Mouse (Mus musculus) heart, adult 2 months (tissue): ENCODE measurements around the gene Pycr1.

Experiments used
- CTCF ChIP-seq: fragments of 200-600 bp; IDR thresholded peaks from 2 replicates; pipeline ENCODE4 v1.8.1; 2022; ENCODE audit warnings: antibody characterized with exemption, mild to moderate bottlenecking, moderate library complexity
- EP300 ChIP-seq: fragments of 200-500 bp; IDR thresholded peaks from 2 replicates; pipeline ENCODE4 v1.6.1; 2011; ENCODE audit warnings: low read depth, low read length, control low read depth; ENCODE audit not compliant: insufficient read depth
- POLR2A ChIP-seq: fragments of 200-500 bp; IDR thresholded peaks from 2 replicates; pipeline ENCODE4 v1.6.1; 2011; ENCODE audit warnings: mild to moderate bottlenecking, low read depth, low read length, control low read depth; ENCODE audit not compliant: insufficient read depth

DNA sequence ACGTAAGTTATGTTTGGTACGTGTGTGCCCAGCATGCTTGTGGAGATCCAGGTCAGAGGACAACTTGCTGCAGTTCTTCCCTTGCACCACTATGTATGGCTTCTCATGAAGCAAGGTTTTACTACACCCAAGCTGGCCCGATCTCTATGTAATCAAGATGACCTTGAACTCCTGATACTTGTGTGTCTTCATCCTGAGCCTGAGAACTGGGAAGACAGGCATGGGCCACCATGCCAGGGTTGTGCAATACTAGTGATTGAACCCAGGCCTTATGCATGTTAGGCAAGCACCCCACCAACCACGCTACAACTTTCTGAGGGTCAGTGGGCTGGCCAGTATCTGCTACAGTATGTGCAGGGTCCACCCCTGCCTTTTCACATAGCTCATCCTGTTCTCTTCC lies 33.4 kb upstream of the Pycr1 start:
- no peak for TF ChIP-seq CTCF
- TF ChIP-seq POLR2A = no peak
- no peak for TF ChIP-seq EP300
